Mouse (Mus musculus): ENCODE results near the gene Dolk. TPM values are rescaled to one million over a fixed set of nuclear protein-coding genes. Genes with fewer than 3 reads are reported as not detected.

The Dolk gene
- polyA plus RNA-seq, 1 experiment: 14.8 TPM

- 0 out of 2 replicates have a peak overlapping the region, but pooled peaks have one; percentile 10 for H3K4me3 ChIP-seq (ENCODE audit: low read depth, low read length)
- H3K27ac ChIP-seq (ENCODE audit: insufficient read depth, low read depth, low read length): peak overlapping the region; percentile 91
- TF ChIP-seq POLR2A (IDR thresholded peaks at IDR 0.05; ENCODE audit: low read depth, low read length) (no peak; the same call in 1 of the 2 replicates), CTCF (IDR thresholded peaks at IDR 0.05; ENCODE audit: extremely low read depth, insufficient read length, insufficient replicate concordance, low read depth, low read length) (no peak)
- peaks cover 25% of the 10 kb centered on the region for H3K4me1 ChIP-seq (ENCODE audit: control insufficient read depth, insufficient read depth, insufficient read length, low read length)
- H3K36me3 ChIP-seq (ENCODE audit: control insufficient read depth, insufficient read depth, low read length): peaks cover 24% of the 10 kb centered on the region
- H3K27me3 ChIP-seq (ENCODE audit: control insufficient read depth, insufficient read depth, low read length): no peaks in the 10 kb centered on the region
- 30% methylated on average over 4 of the region's 4 CpGs for WGBS
Measured at GRCm38 (mm10) chr2:30239777-30240176, 46.4 kb downstream of the Dolk start.

- H3K4me1 ChIP-seq (ENCODE audit: control insufficient read depth, insufficient read depth, insufficient read length, low read length): peaks cover 20% of the 10 kb centered on the region
- H3K27ac ChIP-seq (ENCODE audit: insufficient read depth, low read depth, low read length): peak overlapping the region; percentile 91
- peaks cover 21% of the 10 kb centered on the region for H3K36me3 ChIP-seq (ENCODE audit: control insufficient read depth, insufficient read depth, low read length)
- 39% methylated on average over 3 of the region's 3 CpGs for WGBS
- no peak for TF ChIP-seq POLR2A (IDR thresholded peaks at IDR 0.05; ENCODE audit: low read depth, low read length)
- TF ChIP-seq CTCF (IDR thresholded peaks at IDR 0.05; ENCODE audit: extremely low read depth, insufficient read length, insufficient replicate concordance, low read depth, low read length): no peak
- H3K27me3 ChIP-seq (ENCODE audit: control insufficient read depth, insufficient read depth, low read length): no peaks in the 10 kb centered on the region
- H3K4me3 ChIP-seq (ENCODE audit: low read depth, low read length): peak overlapping the region; percentile 94
Measured at GRCm38 (mm10) chr2:30238906-30239465, 47.1 kb downstream of the Dolk start.

GRCm38 (mm10) chr2:30237881-30238280 lies 48.3 kb downstream of the Dolk start:
- under 1% methylated on average over 42 of the region's 42 CpGs for WGBS
- peaks cover 17% of the 10 kb centered on the region; the same call in 1 of the 2 replicates for H3K4me1 ChIP-seq (ENCODE audit: control insufficient read depth, insufficient read depth, insufficient read length, low read length)
- TF ChIP-seq POLR2A (IDR thresholded peaks at IDR 0.05; ENCODE audit: low read depth, low read length): no peak
- no peak for TF ChIP-seq CTCF (IDR thresholded peaks at IDR 0.05; ENCODE audit: extremely low read depth, insufficient read length, insufficient replicate concordance, low read depth, low read length)

GRCm38 (mm10) chr2:30237199-30237880 lies 48.8 kb downstream of the Dolk start, which contains the start of gene Lrrc8a:
Gene Lrrc8a (plus strand): TSS chr2:30237715.
- H3K4me1 ChIP-seq (ENCODE audit: control insufficient read depth, insufficient read depth, insufficient read length, low read length): peaks cover 13% of the 10 kb centered on the region; the same call in 1 of the 2 replicates
- H3K36me3 ChIP-seq (ENCODE audit: control insufficient read depth, insufficient read depth, low read length): peaks cover 17% of the 10 kb centered on the region
- no peaks in the 10 kb centered on the region for H3K27me3 ChIP-seq (ENCODE audit: control insufficient read depth, insufficient read depth, low read length)
- under 1% methylated on average over 67 of the region's 67 CpGs for WGBS
- peak within 1 kb of the TSS; percentile 91 for H3K27ac ChIP-seq (ENCODE audit: insufficient read depth, low read depth, low read length)
- peak within 1 kb of the TSS; percentile 94 for H3K4me3 ChIP-seq (ENCODE audit: low read depth, low read length)
- TF ChIP-seq CTCF (IDR thresholded peaks at IDR 0.05; ENCODE audit: extremely low read depth, insufficient read length, insufficient replicate concordance, low read depth, low read length) (no peak), POLR2A (IDR thresholded peaks at IDR 0.05; ENCODE audit: low read depth, low read length) (peak; percentile 65; the same call in 1 of the 2 replicates)

More at GRCm38 (mm10) chr2:30237881-30238280, 48.3 kb downstream of the Dolk start:
- H3K4me3 ChIP-seq (ENCODE audit: low read depth, low read length): peak overlapping the region; percentile 94
- no peaks in the 10 kb centered on the region for H3K27me3 ChIP-seq (ENCODE audit: control insufficient read depth, insufficient read depth, low read length)
- H3K36me3 ChIP-seq (ENCODE audit: control insufficient read depth, insufficient read depth, low read length): peaks cover 17% of the 10 kb centered on the region
- H3K27ac ChIP-seq (ENCODE audit: insufficient read depth, low read depth, low read length): peak overlapping the region; percentile 91

- Histone ChIP-seq H3K27me3 (ENCODE audit: control insufficient read depth, insufficient read depth, low read length) (no peaks in the 10 kb centered on the region), H3K4me1 (ENCODE audit: control insufficient read depth, insufficient read depth, insufficient read length, low read length) (peaks cover 13% of the 10 kb centered on the region; the same call in 1 of the 2 replicates), H3K27ac (ENCODE audit: insufficient read depth, low read depth, low read length) (peak overlapping the region; percentile 74), H3K4me3 (ENCODE audit: low read depth, low read length) (peak overlapping the region; percentile 94), H3K36me3 (ENCODE audit: control insufficient read depth, insufficient read depth, low read length) (peaks cover 12% of the 10 kb centered on the region)
- TF ChIP-seq CTCF (IDR thresholded peaks at IDR 0.05; ENCODE audit: extremely low read depth, insufficient read length, insufficient replicate concordance, low read depth, low read length): no peak
- no peak for TF ChIP-seq POLR2A (IDR thresholded peaks at IDR 0.05; ENCODE audit: low read depth, low read length)
- WGBS: 2% methylated on average over 18 of the region's 18 CpGs
Measured at GRCm38 (mm10) chr2:30236426-30237198, 49.5 kb downstream of the Dolk start.

- H3K4me1 ChIP-seq (ENCODE audit: control insufficient read depth, insufficient read depth, insufficient read length, low read length): peaks cover 13% of the 10 kb centered on the region; the same call in 1 of the 2 replicates
- H3K27ac ChIP-seq (ENCODE audit: insufficient read depth, low read depth, low read length): no peak overlapping the region
- H3K27me3 ChIP-seq (ENCODE audit: control insufficient read depth, insufficient read depth, low read length): no peaks in the 10 kb centered on the region
- peaks cover 3% of the 10 kb centered on the region for H3K36me3 ChIP-seq (ENCODE audit: control insufficient read depth, insufficient read depth, low read length)
- no peak for TF ChIP-seq POLR2A (IDR thresholded peaks at IDR 0.05; ENCODE audit: low read depth, low read length)
- TF ChIP-seq CTCF (IDR thresholded peaks at IDR 0.05; ENCODE audit: extremely low read depth, insufficient read length, insufficient replicate concordance, low read depth, low read length): no peak
- no peak overlapping the region for H3K4me3 ChIP-seq (ENCODE audit: low read depth, low read length)
- WGBS: 72% methylated on average over 5 of the region's 5 CpGs
Measured at GRCm38 (mm10) chr2:30235593-30235992, 50.5 kb downstream of the Dolk start.

Other genes with a start within 250 kb of the Dolk start
- 7.5 and 8.3 TPM in 2 replicates for gene Wdr34, start 237.5 kb downstream of the Dolk start, polyA plus RNA-seq (2012; rRNA removed)
- gene Set, start 229.0 kb downstream of the Dolk start, polyA plus RNA-seq (2012; rRNA removed): 19.2 and 40.4 TPM in 2 replicates
- gene Pkn3, start 208.7 kb downstream of the Dolk start, polyA plus RNA-seq (2012; rRNA removed): 4.9 and 7.8 TPM in 2 replicates
- gene Zdhhc12, start 192.7 kb downstream of the Dolk start, polyA plus RNA-seq (2012; rRNA removed): 81.4 and 175 TPM in 2 replicates
- 21.1 and 39.1 TPM in 2 replicates for gene Zer1, start 161.7 kb downstream of the Dolk start, polyA plus RNA-seq (2012; rRNA removed)
- gene Tbc1d13, start 152.6 kb downstream of the Dolk start, polyA plus RNA-seq (2012; rRNA removed): 48.5 and 85.7 TPM in 2 replicates
- 109 and 147 TPM in 2 replicates for gene Endog, start 114.8 kb downstream of the Dolk start, polyA plus RNA-seq (2012; rRNA removed)
- gene Spout1, start 107.9 kb downstream of the Dolk start, polyA plus RNA-seq (2012; rRNA removed): 10.9 and 16.8 TPM in 2 replicates
- gene Kyat1, start 80.5 kb downstream of the Dolk start, polyA plus RNA-seq (2012; rRNA removed): 14.9 and 77.0 TPM in 2 replicates
- 17.9 and 27.4 TPM in 2 replicates for gene Lrrc8a, start 48.6 kb downstream of the Dolk start, polyA plus RNA-seq (2012; rRNA removed)
- gene Gm28035, start 45.8 kb downstream of the Dolk start, polyA plus RNA-seq (2012; rRNA removed): 3.1 and 6.1 TPM in 2 replicates
- gene Phyhd1, start 20.1 kb downstream of the Dolk start, polyA plus RNA-seq (2012; rRNA removed): 2.4 and 3.8 TPM in 2 replicates
- gene Gm28038, start 5.3 kb downstream of the Dolk start, polyA plus RNA-seq (2012; rRNA removed): not detected in 2 replicates
- 12.7 and 21.4 TPM in 2 replicates for gene Nup188, start 63 bp upstream of the Dolk start, polyA plus RNA-seq (2012; rRNA removed)
- 112 and 158 TPM in 2 replicates for gene Sh3glb2, start 73.0 kb upstream of the Dolk start, polyA plus RNA-seq (2012; rRNA removed)
- 28.7 and 33.4 TPM in 2 replicates for gene Miga2, start 77.9 kb upstream of the Dolk start, polyA plus RNA-seq (2012; rRNA removed)
- gene Dolpp1, start 105.9 kb upstream of the Dolk start, polyA plus RNA-seq (2012; rRNA removed): 62.0 and 199 TPM in 2 replicates
- gene Crat, start 129.5 kb upstream of the Dolk start, polyA plus RNA-seq (2012; rRNA removed): 77.8 and 176 TPM in 2 replicates
- 55.4 and 102 TPM in 2 replicates for gene Ptpa, start 129.7 kb upstream of the Dolk start, polyA plus RNA-seq (2012; rRNA removed)
- gene Ier5l, start 187.9 kb upstream of the Dolk start, polyA plus RNA-seq (2012; rRNA removed): 11.5 and 13.4 TPM in 2 replicates

All from small intestine, adult 2 months (tissue).